Mouse (Mus musculus) cerebellum, adult (tissue): Measurements from ENCODE around the gene Gm4846.
"Not testable (repeated sequence)": the region's sequence is repeated elsewhere in the genome, so short reads cannot be mapped to it uniquely, and the experiment has no call there.

ENCODE experiments used
- ATAC-seq: cut with Nextera tagmentation; 2 replicates; pipeline ENCODE4 v1.9.2; 2017; ENCODE audit warnings: mild to moderate bottlenecking, moderate library complexity, mixed read lengths; ENCODE audit not compliant: insufficient number of reproducible peaks, low FRiP score, low TSS enrichment

Gene Gm4846

DNA sequence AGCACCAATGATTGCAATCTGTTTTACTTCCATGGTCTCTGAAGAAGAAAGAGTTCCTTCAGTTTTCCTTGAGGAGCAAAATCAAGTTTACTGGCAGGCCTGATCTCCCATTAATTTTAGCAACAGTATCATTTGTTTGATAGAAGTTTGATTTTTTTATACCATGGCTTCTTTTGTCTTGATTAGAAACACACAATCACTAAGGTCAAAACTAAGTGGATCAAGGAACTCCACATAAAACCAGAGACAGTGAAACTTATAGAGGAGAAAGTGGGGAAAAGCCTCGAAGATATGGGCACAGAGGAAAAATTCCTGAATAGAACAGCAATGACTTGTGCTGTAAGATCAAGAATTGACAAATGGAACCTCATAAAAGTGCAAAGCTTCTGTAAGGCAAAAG, at the start of gene Gm4846:
Gm4846 (minus strand) TSS at position 101 of the 400 bp plus-strand sequence.
- not testable (repeated sequence) for ATAC-seq

DNA sequence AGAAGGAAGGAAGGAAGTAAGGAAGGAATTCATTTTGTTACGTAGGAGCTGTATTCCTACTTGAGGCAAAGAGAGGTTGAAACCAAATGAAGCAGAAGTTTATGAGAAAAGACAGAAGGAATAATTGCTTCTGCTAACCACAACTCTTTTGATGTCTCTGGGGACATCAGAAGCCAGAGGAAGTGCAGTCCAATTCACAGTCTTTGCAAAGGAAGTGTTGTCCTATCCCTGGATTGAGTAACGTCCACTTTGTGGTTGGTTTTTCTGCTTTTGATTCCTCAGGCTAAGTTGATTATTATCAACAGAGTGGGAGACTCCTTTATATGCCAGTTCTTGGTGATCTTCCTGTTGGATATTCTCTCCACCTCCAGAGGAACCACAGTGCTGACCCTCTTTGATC, 34.1 kb upstream of the Gm4846 start:
- ATAC-seq, result not testable (repeated sequence)

DNA sequence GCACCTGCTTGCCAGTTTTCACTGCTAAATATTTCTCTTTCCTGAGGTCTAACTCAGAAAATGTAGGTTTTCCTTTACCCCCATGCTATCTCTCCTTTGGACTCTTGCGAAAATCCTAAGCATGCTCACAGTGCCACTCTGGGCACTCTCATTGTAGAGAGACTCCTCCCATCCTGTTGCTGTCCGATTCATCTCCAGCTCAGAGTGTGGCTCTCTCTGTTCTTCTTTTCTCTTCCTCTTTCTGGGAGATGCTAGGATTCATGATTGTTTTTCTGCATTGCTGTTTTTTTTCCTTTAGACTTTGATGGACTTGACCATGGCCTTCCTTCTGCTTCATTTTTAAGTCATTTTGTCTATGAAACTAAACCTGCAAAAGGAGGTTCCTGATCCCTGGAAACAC, 27.3 kb upstream of the Gm4846 start:
- ATAC-seq, result not testable (repeated sequence)

DNA sequence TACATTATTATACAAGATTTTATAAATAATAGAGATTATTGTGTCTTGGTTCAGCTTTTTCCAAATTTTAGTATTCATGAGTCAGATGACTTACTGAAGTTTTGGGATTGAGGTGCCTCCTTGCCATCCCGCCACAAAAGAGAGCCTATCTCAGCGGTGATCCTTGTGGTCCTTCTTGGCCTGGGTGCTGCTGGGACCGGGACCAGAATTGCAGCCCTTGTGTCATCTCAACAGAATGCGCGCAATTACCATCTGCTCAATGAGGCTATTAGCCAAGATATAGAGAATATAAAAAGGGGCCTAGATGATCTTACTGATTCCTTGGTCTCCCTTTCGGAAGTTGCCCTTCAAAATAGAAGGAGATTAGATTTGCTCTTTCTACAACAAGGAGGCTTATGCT, 22.2 kb upstream of the Gm4846 start:
- not testable (repeated sequence) for ATAC-seq

- ATAC-seq, result no peak
Observed at GRCm38 (mm10) chr1:166516556-166516955, 19.2 kb upstream of the Gm4846 start.

GRCm38 (mm10) chr1:166504206-166504605, 6.8 kb upstream of the Gm4846 start:
- ATAC-seq, result not testable (repeated sequence)

- ATAC-seq, result no peak
Observed at GRCm38 (mm10) chr1:166479503-166479902, 17.9 kb downstream of the Gm4846 start.

DNA sequence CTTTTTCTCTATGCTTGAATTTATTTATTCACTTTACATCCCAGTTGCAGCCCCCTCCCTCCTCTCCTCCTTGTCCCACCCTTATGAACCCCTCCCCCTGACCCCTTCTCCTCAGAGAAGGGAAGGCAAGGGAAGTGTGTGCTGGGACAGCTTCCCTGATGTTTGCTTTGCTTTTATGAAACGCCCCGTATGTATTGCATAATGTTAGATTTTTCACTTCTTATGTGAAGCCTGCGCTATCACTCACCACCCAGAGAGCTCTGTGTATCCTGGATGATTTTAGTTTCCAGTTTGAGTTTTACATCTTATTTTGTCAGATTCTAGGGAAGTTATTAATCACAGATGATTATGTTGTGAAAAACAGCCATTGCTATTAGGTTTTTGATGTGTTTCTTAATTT, 30.2 kb downstream of the Gm4846 start:
- ATAC-seq, result no peak

- ATAC-seq, result no peak
Observed at GRCm38 (mm10) chr1:166462544-166462943, 34.8 kb downstream of the Gm4846 start.

DNA sequence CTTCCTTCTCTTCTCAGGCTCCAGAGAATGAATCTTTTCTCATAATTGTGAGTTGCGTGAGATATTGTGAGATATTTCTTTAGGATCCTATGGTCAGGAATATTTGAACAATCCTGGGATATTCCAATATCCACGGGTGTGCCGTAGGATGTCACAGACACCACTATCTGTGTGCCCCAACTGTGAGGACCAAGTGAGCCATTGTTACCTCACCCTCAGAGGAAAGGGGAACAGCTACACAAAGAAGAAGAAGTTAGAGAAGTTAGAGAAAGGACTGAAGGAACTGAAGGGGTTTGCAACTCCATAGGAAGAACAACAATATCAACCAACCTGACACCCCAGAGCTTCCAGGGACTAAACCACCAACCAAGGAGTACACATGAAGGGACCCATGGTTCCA, 55.4 kb downstream of the Gm4846 start:
- no peak for ATAC-seq

DNA sequence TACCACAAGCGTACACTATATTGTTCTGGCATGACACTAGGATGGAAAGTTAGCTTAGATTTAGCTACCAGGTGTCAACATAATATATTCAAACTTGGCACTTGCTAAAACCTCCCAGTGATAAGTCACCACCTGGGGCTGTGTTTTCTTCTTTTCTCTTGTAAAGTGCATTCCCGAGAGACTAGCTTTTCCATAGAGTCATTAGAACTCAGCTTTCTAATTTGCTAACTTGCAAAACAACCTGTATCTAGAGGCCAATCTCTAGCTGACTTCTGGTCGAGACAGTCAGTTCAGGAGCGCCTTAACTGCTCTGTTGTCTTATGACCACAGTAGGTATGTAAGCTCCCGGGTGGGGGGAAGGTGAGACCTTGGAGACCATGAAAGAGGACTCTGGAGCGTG, 58.0 kb downstream of the Gm4846 start:
- ATAC-seq, result no peak
